Mouse (Mus musculus): Measurements from ENCODE around the gene Ipo13. TPM values are rescaled to one million over a fixed set of nuclear protein-coding genes. Genes with fewer than 3 reads are reported as not detected.
A peak's percentile ranks its signal among the peaks of the same experiment; 100 is the strongest.

Ipo13 gene
- 10 to 100 TPM; 41.5 to 67.2 (median 54.8) TPM for total RNA-seq (2022)

DNA sequence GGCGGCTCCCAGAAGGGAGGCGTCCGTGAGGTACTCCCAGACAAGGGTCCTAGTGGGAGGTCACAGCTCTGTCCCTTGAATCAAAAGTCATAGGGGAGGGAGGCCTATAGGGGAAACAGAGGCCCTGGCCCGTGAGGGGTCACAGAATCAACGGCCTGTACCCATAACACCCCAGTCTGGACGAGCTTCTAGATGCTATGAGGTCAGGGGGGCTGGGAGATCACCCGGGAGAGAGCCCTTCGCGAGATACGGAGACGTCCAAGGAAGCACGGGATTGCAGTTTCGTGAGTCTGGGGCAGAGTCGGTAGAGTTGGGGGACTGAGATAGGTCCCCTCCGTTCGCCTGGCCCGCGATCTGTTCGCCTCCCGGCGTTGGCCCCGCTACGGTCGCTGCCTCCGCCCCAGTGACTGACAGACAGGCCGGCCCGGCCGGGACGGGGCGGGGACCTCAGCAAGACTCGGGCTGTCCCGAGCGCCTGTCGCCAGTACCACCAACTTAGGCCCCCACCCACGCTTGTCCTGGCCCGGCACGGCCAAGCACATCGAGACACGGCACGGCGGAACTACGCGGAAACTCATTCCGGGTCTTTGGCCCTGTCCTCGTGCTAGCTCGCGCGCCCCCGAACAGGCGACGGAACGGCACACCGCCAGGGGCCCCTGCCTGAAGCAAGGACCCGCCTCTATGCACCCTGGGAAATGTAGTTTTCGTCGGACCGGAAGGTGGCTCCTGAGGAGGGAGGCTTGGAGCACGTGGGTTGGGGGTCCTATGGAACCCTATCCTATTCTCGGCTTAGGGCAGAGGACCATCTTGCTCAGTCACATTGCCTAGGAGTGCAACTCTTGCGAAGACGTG, at the start of gene Ipo13:
Gene Ipo13 (minus strand): TSS at position 409 of the 852 bp plus-strand sequence.
- peak; percentile 87 for DNase-seq

DNA sequence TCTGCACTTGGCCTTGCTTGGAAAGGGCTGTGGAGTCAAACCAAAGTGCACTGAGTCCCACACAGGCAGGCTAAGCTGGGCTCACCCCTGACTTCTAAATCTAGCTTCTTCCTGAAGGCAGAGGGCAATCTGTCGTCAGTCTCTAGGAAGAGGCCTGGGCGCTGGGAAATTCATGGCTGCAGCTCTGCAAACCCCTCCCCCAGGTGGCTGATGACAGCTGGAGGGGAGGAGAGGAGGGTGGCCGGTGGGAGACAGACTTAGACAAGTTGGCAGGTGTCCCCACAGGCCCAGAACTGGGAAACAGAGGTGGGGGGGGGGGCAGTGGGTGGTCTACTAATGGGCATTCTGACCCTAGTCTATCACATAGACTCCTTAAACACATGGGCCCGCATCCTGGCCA, 42.7 kb upstream of the Ipo13 start:
- DNase-seq: no peak

DNA sequence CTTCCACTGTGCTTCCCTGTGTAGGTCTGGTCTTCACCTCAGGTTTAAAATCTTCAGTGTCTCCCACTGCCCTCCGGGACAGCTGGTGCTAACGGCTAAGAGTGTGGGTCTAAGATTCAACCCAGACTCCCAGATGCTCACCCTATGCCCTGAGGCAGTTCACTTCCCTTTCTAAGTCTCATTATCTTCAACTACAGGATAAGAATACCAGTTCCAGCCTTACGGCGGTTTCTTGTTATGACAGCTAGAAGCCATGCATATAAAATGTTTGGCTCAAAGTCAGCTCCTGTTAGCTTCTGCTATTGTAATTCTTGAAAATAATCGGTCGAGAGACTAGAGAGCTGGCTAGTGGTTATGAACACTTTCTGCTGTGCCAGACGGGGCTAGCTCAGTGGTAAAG, 32.7 kb upstream of the Ipo13 start:
- DNase-seq: no peak

DNA sequence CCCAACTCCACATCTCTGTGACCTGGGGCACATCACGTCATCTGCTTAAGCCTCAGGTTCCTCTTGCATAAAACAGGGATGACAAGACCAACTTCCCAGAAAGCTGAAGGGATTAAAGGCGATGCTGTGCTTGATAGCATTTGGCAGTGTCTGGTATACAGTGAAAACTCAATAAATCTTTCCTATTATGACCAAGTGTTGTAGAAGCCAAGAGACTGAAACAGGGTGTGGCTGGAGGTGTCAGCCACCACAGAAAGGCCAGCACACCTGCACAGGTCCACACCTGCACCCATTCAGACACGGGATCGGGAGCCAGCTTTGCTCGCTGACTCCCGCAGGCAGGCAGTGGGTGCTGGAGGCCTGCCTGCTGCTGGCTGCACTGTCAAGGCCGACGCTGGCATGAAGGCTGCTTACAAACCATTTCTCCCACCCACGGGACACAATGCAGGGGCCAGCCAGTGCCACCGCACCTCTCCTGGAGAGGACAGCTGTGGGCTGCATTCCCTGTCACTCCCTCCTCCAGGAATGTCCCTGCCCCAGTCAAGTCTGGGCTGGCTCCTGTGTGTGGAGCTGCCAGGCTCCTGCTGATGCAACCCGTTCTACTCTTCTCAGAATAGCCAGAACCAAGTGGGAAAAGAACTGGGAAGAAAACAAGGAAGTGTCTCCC, 32.0 kb upstream of the Ipo13 start:
- DNase-seq: peak; percentile 43

DNA sequence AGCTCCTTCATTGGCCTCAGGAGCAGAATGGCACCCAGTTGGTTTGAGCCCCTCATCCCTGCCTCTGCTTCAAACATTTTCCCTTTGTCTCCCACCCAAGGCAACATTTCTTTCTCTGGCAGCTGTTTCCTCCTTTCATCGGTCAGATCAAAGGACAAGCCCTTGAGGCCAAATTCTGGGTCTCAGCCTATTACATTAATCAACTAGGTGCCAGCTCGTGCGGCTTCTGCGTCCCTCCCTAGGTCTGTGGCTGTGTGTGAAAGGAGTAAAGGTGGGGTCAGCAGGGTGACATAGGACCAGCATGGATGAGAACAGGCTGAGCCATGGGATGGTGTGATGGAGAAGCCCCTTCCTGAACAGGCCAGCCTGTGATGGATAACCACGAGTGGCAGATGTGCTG, 28.5 kb upstream of the Ipo13 start:
- DNase-seq: no peak

DNA sequence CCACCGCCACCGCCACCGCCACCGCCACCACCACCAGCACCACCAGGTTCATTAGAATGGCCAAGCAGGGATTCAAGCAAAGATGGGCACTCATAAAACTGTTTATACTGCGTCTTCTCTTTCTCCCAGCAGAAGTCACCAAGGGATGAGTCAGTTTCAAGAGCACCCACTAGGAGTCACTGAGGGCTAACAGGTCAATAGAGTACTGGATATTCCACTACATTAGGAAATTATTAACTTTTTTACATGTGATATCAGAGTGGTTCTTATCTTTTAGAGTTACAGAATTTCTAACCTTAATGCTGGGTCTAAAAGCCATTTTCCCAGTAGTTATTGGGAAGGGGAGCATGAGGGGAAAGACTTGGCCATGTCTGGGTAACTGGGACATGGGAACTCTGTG, 22.2 kb upstream of the Ipo13 start:
- DNase-seq: no peak

DNA sequence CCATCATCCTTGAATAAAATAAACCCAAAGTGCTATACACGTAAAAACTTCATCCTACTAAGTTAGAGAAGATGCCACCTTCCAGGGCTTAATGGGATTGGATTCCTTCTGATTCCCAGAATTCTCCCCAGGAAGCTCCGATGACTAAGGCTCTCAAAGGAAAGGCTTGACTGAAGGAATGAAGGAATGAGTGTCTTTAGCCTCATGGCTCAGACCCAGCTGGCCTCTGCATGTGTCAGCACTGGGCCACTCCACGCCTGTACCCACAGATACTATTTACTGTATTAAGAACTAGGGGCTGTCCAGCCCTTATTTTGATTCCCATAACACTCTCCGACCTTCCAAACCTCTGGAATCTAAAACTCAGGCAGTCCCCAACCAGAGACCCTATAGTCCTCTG, 19.3 kb upstream of the Ipo13 start:
- DNase-seq: no peak

DNA sequence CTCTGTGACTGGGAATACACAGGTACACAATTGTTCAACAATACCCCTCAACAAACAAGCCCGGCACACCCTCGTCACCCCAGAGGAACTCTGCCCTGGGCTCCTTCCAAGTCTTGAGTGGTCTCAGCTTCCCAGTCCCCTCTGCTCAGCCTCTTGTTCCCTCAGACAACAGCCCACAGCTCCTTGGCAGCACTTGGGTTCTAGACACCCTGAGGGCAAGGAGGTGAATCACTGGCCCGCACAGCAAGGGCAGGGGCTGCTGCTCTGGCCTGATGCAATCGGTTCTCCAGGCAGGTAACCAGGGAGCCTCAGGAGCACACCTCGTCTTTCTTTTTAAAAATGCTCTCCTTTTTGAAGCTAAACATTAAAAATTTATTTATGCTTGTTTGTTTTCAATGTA, 18.4 kb upstream of the Ipo13 start:
- no peak for DNase-seq

DNA sequence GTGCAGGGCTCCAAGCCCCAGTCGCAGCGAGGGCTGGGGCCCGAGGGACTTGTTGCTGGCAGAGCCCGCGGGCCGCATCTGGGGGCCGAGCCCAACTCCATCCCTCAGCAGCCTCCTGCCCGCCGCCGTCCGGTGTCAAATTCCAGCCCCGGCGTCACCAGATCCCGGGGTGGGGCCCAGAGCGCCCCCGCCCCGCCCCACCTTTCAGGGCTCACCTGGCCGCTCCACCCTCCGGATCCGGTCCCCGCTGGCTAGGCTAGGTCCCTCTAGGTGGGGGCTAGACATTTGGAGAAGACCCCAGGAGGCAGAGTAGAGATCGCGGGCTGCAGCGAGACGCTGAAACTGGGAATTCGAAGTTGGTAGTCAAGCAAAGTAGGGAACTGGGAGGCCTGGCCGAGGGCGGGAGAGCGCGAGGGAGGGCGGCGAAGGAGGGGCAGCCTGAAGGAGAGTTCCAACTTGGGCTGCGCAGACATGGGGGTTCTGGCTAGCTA, 14.6 kb upstream of the Ipo13 start, which contains the start of gene Artn:
Gene Artn (minus strand): TSS at position 373 of the 491 bp plus-strand sequence.
- no peak for DNase-seq

DNA sequence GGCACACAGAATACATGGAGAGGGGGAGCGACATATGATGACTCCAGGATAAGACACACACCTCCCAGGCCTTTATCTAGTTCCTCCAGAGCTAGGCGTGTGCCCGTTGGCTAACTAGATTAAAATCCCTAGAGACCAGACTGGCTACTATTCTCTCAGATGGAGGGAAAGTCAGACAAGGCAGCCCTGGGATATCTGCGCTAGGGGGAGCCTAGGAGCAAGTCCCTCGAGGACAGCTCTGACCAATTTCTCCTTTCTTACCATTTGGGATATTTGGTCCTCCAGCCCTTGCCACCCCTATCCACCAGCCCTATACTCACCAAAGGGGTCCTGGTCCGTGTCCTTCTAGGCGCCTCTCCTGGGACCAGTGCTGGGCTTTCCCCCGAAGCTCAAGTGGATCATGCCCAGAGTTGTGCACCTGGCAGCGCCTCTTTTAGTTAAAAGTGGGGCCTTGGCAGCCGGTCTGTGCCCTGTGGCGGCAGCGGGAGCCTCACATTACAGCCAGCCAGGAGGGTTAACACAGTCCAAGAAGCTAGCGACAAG, 14.0 kb upstream of the Ipo13 start:
- peak; percentile 40 for DNase-seq

DNA sequence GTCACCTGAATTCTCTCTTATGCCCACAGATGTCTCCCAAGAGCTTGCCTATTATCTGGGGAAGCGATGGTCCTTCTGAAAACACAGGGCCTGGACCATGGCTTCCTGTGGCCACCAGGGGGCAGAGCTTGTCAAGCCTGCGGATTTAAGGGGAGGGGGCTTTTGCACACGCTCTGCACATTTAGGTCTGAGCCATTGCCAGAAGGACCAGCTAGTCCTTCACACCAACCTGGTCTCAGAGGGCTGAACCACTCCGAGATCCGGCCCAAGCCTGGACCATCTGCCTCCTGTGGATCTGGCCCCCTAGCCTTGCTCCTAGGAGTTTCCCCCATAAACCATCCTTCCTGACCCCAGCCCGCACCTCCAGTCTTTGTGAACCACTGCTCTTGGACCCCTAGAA, 13.4 kb upstream of the Ipo13 start:
- DNase-seq: no peak

DNA sequence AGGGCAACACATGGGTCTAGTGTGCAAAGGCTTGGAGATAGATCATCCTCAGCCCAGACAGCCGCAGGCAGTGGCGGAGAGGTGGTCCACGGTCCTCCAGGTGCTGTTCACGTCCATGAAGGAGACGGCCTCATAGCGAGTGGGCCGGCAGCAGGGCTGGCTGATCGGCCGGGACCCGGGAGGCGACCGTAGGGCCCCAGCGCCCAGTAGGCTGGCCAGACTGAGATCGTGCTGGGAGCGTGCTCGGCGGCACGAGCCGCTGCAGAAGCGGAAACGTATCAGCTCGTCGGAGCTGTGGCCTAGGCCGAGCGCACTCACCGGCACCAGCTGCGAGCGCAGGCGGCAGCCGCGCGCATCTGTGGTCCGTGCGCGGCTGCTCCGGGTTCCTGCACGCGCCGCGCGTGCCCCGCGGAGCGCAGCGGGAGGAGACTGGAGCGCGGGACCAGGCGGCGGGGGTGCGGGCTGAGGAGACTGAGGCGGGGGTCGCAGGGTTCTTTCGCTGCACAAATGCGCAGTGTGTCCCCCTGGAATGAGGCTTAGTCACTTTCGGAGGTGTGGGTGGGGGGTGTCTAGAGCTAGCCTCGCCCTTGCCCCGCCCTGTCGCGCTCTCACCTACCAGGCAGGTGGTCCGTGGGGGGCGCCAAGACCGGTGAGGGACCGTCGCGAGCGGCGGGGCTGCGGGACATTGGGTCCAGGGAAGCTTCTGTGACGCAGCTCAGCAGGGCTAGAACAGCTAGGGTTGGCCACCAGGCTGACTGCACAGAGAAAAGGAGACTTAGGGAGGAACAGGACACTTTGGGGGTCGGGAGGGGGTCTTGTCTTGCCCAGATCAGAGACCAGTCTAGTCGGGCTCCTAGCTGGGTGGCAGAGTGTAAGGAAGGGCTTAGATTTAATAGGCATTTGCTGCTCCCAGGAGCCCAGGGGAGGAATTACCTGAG, 12.0 kb upstream of the Ipo13 start:
- DNase-seq: no peak

DNA sequence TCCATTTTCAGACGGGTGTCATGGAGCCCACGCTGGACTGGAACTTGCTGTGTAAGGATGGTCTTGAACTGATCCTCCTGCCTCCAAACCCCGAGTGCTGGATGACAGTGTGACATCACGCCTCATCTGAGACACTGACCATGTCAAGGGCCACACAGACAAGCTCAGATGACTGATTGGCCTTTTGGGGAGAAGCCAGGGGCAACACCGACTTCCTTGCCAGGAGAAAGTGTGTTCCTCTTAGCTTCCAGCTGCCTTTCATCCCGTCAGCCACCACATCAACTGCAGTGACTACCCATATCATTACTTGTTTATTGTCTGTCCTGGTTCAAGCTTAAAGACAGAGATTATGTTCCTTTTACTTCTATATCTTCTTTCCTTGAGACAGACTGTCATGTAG, 10.1 kb upstream of the Ipo13 start:
- DNase-seq: no peak

DNA sequence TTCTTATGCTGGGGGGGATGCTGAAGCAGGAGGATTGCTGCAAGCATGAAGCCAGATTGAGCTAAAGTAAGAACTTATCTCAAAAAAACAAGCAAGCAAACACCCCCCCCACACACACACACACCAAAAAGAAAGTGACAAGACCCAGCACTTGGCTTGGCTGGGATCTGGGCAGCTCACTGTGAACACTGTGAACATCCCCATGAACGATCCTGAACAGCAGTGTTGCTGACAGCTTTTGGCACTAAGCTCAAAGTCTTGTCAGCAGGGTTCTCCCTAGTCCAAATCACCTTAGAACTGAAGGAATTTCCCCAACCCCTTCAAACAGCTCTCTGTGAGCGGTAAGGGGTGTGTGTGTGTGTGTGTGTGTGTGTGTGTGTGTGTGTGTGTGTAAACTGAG, 8.7 kb upstream of the Ipo13 start:
- no peak for DNase-seq

DNA sequence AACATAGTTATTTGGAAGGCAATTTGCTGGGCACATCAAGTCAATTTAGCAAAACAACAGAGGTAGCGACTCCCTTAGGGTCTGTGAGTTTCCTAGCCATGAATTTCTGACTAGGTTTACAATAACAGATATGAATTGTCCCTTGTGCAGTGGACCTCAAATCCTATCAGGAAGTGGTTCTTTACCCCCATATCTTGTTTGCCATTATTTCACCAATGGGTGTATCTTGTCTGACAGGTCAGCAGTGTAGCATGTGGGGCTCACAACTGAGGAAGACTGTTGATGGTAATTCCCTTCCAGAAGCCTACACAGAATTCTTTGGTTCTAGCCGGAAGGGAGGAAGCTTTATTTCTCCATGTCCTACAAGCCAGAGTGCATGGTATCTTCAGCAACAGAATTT, 6.6 kb upstream of the Ipo13 start:
- no peak for DNase-seq

DNA sequence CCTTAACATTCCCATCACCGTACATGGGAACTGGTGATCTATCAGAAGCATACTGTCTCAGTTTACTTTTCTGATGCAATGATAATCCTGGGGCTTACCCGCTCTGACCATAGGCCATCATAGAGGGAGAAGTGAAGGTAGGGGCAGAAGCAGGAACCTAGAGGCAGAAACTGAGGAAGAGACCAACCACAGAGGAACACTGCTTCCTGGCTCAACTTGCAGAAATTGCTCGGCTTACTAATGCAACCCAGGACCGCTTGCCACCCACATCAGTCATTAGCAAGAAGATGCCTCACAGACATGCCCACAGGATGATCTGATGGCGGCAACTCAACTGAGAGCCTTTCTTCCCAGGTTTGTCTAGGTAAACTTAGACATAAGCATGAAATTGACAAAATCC, 4.0 kb upstream of the Ipo13 start:
- DNase-seq: no peak

DNA sequence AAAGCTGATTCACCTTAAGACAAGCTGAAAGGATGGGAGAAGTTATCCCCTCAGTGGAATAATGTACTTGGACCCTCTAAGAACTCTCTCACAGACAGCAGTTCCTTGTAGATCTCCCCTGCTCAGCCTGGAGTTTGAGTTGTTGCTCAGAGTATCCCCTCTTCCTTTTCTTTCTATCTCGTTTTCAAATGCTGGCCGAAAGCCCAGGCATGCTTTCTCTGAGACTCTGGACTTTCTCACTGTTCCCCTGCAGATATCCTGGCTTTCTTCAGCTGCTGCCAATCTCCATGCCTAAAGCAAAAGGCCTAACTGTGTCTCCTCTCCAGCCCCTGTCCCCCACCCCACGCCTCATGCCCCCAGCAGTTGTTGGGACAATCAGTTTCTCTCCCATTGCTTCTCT, 3.5 kb upstream of the Ipo13 start:
- no peak for DNase-seq

DNA sequence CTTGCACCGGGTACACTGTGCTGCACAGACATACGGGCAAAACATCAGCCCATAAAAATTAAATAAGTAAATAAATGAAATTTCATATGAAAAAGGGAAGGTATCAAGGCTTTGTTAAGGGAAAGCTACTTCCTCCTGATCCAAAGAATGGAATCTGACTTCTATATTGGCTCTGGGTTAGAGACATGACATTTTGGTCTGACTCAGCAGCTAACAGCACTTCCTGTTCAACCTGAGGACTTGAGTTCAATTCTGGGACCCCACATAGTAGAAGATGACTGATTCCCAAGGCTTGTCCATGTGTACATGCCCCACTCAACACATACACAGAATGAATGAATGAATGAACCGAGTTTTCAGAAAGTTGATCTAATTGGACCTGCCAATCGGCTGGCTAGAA, 3.0 kb upstream of the Ipo13 start:
- no peak for DNase-seq

DNA sequence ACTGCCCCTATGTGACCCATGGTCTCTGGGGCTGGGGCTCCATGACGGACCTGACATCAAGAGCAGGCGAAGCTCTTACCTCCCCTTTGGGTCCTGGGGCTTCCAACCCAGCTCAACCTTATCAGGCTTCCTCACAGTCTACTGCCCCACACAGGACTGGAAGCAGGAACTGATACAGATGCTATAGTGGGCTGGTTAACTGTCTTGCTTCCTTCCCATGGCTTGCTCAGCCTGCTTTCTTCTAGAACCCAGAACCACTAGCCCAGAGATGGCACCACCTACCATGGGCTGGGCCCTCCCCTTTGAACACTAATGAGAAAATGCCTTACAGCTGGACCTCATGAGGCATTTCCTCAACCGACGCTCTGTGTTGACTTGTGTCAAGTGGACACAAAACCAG, 2.6 kb upstream of the Ipo13 start:
- no peak for DNase-seq

DNA sequence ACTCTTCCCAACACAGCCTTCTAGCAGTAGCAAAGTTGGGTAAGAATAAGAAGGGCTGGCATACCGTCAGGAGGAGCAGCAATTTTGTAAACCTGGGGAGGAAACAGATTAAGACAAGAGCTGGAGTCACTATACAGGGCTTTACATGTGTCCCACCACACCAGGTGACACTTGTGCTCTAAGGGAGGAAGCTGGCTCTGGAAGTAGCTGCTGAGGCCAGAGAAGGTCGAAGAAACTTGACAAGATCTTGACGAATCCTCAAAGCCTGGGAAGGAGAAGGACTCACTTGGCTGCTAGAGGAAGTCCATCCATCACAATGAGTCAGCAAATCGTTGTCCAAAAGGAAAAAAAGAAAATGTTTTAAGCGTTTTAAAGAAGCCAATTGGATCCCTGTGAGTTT, 1.6 kb upstream of the Ipo13 start:
- no peak for DNase-seq

DNA sequence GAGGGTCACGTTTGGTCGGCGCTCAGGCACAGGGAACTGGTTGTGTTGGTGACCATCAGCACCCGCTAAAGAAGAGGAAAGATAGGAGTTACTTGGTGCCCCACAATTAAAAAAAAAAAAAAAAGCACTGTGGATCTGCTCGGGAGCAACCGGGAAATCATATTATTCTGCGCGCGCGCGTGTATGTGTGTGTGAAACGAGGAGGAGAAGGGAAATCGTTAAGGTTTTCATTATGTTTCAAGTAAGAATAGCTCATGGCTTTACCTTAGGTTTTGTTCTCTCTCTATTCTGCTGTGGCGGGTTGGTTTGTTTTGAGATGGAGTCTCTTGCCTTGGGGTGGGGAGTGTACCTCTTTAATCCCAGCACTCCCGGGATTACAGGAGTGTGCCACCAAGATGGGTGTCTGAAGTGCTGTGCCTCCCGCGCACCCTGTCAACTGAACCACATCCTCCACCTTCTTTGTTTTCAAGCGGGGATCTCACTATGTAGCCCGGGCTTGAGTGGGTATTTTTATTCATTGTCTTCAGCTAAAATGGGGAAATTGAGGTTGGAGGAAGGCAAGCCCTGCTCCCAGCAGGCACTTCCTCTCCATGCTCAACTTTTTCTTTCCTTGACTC, 798 bp upstream of the Ipo13 start:
- DNase-seq: no peak

DNA sequence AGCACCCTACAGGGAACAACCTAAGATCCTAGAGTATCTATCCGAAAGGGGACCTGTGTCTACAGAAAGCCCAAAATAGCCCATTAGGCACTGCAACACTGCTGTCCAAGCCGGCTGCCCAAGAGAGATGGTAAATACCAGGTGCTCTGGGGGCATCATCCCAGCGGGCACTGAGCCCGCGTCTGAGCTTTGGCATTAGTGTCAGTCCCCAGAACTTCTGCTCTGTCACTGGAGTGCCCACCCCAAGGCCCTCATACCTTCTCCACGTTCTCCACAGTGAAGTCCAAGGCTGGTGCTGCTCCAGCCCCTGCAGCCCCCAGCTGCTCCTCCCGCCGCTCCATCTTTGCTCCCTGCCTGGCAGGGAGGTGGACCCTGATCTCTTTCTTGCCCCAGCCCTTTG, 768 bp downstream of the Ipo13 start:
- DNase-seq: no peak
